Mouse (Mus musculus) macrophage (primary cell): ENCODE measurements around the gene Gm28551. TPM values are rescaled to one million over a fixed set of nuclear protein-coding genes. Genes with fewer than 3 reads are reported as not detected.
"Not testable (repeated sequence)": the region's sequence is repeated elsewhere in the genome, so short reads cannot be mapped to it uniquely, and the experiment has no call there.

ENCODE experiments used
- H3K27ac ChIP-seq: fragments of 350-480 bp; formaldehyde crosslinking; 2 replicates; pipeline ENCODE4 v1.9.0; 2021
- H3K36me3 ChIP-seq: fragments of 350-480 bp; formaldehyde crosslinking; 2 replicates; pipeline ENCODE4 v1.9.0; 2021; ENCODE audit errors: inconsistent target
- H3K4me3 ChIP-seq: fragments of 350-480 bp; formaldehyde crosslinking; 2 replicates; pipeline ENCODE4 v1.9.0; 2021; ENCODE audit errors: inconsistent target
- H3K79me2 ChIP-seq: fragments of 350-480 bp; formaldehyde crosslinking; 2 replicates; pipeline ENCODE4 v1.9.0; 2021; ENCODE audit errors: inconsistent target
- WGBS: methylation state at CpG from one replicate; pipeline ENCODE4 v1.1.7; 2026; ENCODE audit warnings: inconsistent platforms; ENCODE audit not compliant: missing documents; 5-methylcytosine and 5-hydroxymethylcytosine counted together
- polyA plus RNA-seq: library from polyadenylated mRNA; stranded (reverse); fragments of 250-400 nt; gene quantifications from 3 replicates; pipeline ENCODE4 v1.2.4, GENCODE M21; 2018; ENCODE audit warnings: inconsistent platforms
- total RNA-seq, 78 experiments: library from RNA; depleted of rRNA; stranded (reverse); fragments of 250-400 nt; gene quantifications; 1 replicate in 9 of 78; 2 replicates in 24 of 78; 3 replicates in 43 of 78; 4 replicates in 2 of 78; pipeline ENCODE4 v1.2.4; 2018; ENCODE audit warnings: inconsistent platforms in 56 of 78

Gm28551 gene
- under 1 TPM in 2 of 26 experiments, not detected in 24; 0.22 to 0.40 TPM for total RNA-seq (2018; cell fraction: chromatin; rRNA removed)
- under 1 TPM in 5 of 26 experiments, not detected in 21; 0.03 to 0.07 (median 0.04) TPM for total RNA-seq (2018; cell fraction: cytosol; rRNA removed)
- total RNA-seq (2018; cell fraction: nucleus; rRNA removed), result under 1 TPM in 1 of 26 experiments, not detected in 25; 0.30 TPM
- polyA plus RNA-seq, result not detected in 3 replicates

DNA sequence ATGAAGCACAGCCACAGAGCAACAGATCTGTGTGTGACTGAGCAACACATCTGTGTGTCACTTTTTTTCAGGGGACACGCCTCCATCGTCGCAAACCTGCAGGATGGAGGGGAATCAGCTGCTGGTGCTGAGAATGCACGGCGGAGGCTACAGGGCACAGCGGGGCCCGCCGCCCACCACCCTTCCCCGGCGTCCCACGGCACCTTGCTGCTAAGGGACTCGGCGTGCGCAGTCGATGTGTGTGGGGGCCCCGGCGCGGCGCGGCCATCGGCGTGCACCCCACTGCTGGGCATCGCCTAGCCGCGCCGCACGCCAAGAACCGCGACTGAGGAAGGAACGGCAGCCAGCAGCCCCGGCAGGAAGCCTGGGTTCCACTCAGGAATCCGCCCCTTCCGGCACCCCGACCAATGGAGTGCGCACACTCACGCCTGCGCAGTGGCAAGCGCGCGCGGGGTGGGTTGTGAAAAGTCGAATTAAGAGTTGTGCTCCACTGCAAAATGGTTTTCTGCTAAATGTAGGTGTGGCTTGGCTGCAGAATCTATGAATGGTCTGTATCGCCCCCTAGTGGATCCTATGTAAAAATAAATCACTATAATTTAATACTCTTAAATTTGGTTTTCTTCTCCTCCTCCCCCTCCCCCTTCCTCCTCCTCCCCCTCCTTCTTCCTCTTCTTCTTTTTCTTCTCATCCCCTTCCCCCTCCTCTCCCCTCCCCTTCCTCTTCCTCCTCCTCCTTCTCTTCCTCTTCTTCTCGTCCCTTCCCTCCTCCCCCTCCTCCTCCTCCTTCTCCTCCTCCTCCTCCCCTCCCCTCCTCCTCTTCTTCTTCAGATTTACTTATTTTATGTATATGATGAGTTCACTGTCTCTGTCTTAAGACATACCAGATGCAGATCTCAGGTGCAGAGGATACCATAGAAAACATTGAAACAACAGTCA, at the start of gene Gm28551, which contains the start of the genes Asdurf and Asnsd1:
Gm28551 (minus strand) TSS at position 341 of the 935 bp plus-strand sequence.
Asdurf (minus strand) TSS at position 293 of the 935 bp plus-strand sequence.
Asnsd1 (minus strand) TSS at position 426 of the 935 bp plus-strand sequence.
- Histone ChIP-seq H3K36me3 (peaks cover 8% of the 10 kb centered on the region; the same call in 1 of the 2 replicates), H3K27ac (no peak within 1 kb of the TSS), H3K79me2 (peaks cover 20% of the 10 kb centered on the region), H3K4me3 (peak within 1 kb of the TSS; percentile 62)
- 1% methylated on average over 40 of the region's 44 CpGs for WGBS

GRCm38 (mm10) chr1:53393936-53394760, 41.7 kb upstream of the Gm28551 start:
- 60% methylated on average over 20 of the region's 21 CpGs for WGBS
- not testable (repeated sequence) for H3K27ac ChIP-seq, H3K4me3 ChIP-seq, H3K36me3 ChIP-seq, H3K79me2 ChIP-seq

- WGBS, result 97% methylated on average over 13 of the region's 14 CpGs
- Histone ChIP-seq H3K79me2 (no peaks in the 10 kb centered on the region), H3K4me3 (no peak overlapping the region), H3K36me3 (no peaks in the 10 kb centered on the region), H3K27ac (no peak overlapping the region)
Measured at GRCm38 (mm10) chr1:53388762-53389161, 36.3 kb upstream of the Gm28551 start.

DNA sequence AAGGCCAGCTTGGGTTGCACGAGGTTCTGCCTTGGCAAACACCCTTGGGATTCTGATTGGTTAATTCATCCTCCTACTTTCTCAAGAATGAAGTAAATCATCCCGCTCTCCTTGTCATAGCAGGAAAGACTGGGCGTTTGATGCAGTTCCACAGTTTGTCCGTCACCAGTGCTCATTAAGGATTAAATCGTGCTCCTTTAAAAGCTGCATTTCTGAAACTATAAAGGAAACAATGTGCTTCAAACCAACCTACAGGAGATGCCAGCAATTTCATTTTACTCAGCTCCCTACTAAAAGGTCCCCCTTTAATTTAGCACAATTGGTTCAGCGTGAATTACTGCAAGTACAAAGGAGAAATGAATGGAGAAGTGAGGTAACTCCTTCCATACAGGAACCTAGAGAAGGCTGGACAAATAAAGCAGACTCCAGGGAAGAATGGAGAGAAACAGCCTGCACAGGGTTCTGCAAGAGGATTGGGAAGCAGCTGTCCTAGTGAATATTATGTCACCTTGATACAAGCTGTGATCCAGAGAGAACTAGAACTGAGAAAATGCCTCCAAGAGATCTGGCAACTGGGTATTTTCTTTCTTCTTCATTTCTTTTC, 31.7 kb upstream of the Gm28551 start:
- WGBS, result 96% methylated on average over 6 of the region's 6 CpGs
- no peaks in the 10 kb centered on the region for H3K79me2 ChIP-seq
- no peaks in the 10 kb centered on the region for H3K36me3 ChIP-seq
- no peak overlapping the region for H3K27ac ChIP-seq
- no peak overlapping the region for H3K4me3 ChIP-seq

- H3K79me2 ChIP-seq, result no peaks in the 10 kb centered on the region
- no peak overlapping the region for H3K4me3 ChIP-seq
- H3K36me3 ChIP-seq, result no peaks in the 10 kb centered on the region
- 64% methylated on average over 3 of the region's 3 CpGs for WGBS
- no peak overlapping the region for H3K27ac ChIP-seq
Measured at GRCm38 (mm10) chr1:53377731-53378130, 25.3 kb upstream of the Gm28551 start.

DNA sequence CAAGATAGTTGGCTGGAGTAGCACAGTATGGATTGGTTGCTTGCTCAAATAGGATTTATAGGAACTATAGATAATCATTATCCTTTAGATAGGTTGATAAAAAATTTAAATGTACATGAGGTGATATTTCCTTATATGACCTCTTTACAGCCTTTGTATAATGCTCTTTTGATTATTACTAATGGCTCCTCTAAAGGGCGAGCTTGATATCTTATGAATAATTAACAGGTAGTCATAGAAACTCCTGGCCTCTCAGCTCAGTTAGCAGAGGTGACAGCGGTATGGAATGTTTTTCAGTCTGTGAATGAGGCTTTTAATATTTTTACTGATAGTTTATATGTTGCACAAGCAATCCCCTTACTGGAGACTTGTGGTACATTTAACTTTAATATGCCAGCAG, 23.5 kb upstream of the Gm28551 start:
- WGBS, result 89% methylated on average over 2 of the region's 2 CpGs
- not testable (repeated sequence) for H3K4me3 ChIP-seq, H3K36me3 ChIP-seq, H3K27ac ChIP-seq, H3K79me2 ChIP-seq

- H3K4me3 ChIP-seq, result no peak overlapping the region
- no peak overlapping the region for H3K27ac ChIP-seq
Measured at GRCm38 (mm10) chr1:53358988-53359387, 6.5 kb upstream of the Gm28551 start.

GRCm38 (mm10) chr1:53341071-53341470, 11.4 kb downstream of the Gm28551 start:
- no peaks in the 10 kb centered on the region for H3K79me2 ChIP-seq
- 77% methylated on average over 2 of the region's 2 CpGs for whole genome bisulfite sequencing
- peaks cover 26% of the 10 kb centered on the region; the same call in 1 of the 2 replicates for H3K36me3 ChIP-seq
- no peak overlapping the region for H3K27ac ChIP-seq
- H3K4me3 ChIP-seq, result no peak overlapping the region

More at GRCm38 (mm10) chr1:53358988-53359387, 6.5 kb upstream of the Gm28551 start:
- H3K79me2 ChIP-seq, result no peaks in the 10 kb centered on the region
- no peaks in the 10 kb centered on the region for H3K36me3 ChIP-seq

GRCm38 (mm10) chr1:53337403-53337802, 15.1 kb downstream of the Gm28551 start:
- H3K79me2 ChIP-seq, H3K27ac ChIP-seq, H3K36me3 ChIP-seq, H3K4me3 ChIP-seq: not testable (repeated sequence)
- 100% methylated on average over 1 of the region's 2 CpGs for WGBS

DNA sequence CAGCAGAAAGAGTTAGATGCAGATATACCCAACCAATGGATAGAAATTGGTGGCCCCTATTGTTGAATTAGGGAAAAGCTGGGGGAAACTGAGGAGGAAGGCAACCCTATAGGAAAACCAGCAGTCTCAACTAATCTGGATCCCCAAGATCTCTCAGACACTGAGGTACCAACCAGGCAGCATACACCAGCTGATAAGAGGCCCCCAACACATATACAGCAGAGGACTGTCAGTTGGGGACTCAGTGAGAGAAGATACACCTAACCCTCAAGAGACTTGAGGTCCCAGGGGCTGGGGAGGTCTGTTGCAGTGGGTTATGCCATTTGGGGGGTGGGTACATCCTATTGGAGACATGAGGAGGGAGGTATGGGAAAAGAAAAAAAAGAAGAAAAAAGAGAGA, 17.0 kb downstream of the Gm28551 start:
- Histone ChIP-seq H3K4me3 (no peak overlapping the region), H3K36me3 (no peaks in the 10 kb centered on the region), H3K27ac (no peak overlapping the region), H3K79me2 (no peaks in the 10 kb centered on the region)

DNA sequence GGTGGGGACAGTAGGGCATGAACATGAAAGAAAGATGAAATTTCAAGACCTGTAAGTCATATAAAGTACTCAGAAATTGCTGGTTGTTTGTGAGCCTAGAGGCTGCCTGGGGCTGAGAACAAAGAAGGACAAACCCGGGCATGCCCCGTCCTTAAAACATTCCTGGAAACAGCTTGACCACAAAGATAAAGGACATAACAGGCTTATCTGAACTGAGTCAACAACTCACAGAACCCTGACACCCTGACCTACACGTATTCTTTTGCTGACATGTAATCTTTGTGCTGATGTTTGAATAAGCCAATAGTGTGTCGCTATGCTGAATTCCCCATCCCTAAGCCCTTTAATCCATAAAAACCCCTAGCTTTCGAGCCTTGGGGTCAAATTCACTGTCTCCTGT, 18.9 kb downstream of the Gm28551 start:
- H3K36me3 ChIP-seq, H3K27ac ChIP-seq, H3K79me2 ChIP-seq, H3K4me3 ChIP-seq: not testable (repeated sequence)
- 62% methylated on average over 5 of the region's 5 CpGs for WGBS

DNA sequence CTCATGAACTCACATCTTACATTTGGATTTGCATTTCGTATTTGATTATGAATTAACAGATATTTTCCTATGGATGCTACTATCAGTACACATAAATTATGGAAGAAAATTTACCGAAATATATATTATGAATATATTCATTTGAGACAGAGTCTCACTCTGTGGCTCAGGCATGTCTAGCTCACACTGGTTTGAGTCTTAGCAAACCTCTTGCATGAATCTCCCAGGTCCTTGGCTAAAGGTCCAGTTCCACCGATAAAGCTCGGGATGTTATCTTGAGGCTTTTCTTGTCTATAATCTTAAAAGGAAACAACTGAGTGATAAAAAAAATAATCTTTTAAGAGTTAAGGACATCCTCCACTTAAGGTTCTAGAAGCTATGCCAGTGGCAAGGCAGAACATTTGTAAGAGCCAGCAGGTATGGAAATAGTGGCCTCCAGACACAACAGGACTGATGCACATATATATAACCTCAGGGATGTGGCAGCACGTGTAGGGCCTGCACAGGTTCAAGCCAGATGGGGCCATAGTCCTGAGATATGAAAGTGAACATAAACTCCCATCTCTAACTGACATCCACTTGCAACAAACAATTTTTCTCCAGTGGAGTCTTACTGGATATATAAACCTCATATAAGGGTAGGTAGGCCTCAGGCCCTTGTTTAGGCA, 27.5 kb downstream of the Gm28551 start:
- Histone ChIP-seq H3K36me3 (no peaks in the 10 kb centered on the region), H3K79me2 (no peaks in the 10 kb centered on the region), H3K4me3 (no peak overlapping the region), H3K27ac (no peak overlapping the region)
- 96% methylated on average over 5 of the region's 5 CpGs for WGBS

DNA sequence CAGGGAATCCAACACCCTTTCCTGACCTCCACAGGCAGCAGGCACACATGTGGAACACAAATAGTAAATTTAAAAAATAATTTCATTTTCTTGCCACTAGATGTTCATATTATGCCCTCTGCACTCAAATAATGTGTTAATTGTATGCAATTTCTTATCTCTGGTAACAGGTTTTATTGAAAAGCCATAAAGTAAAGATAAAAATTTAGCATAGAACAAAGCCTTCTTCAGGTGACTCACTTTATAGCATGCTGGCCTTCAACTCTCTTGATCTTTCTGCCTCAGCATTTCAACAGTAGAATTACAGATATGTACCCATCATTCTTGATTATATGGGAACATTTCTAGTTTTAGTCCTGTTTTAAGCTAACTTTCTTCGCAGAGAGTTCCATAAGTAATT, 28.2 kb downstream of the Gm28551 start:
- no peaks in the 10 kb centered on the region for H3K79me2 ChIP-seq

GRCm38 (mm10) chr1:53323254-53323653, 29.2 kb downstream of the Gm28551 start:
- 93% methylated on average over 5 of the region's 5 CpGs for WGBS
- no peak overlapping the region for H3K27ac ChIP-seq
- no peak overlapping the region for H3K4me3 ChIP-seq
- no peaks in the 10 kb centered on the region for H3K36me3 ChIP-seq
- H3K79me2 ChIP-seq, result no peaks in the 10 kb centered on the region

More for the DNA sequence above, 28.2 kb downstream of the Gm28551 start:
- no peak overlapping the region for H3K27ac ChIP-seq
- H3K4me3 ChIP-seq, result no peak overlapping the region
- H3K36me3 ChIP-seq, result no peaks in the 10 kb centered on the region
- WGBS, result 100% methylated on average over 1 of the region's 1 CpGs
